Mouse (Mus musculus) effector memory CD4-positive, alpha-beta T cell, adult 7 months (primary cell): ENCODE results near the gene Endov. TPM values are rescaled to one million over a fixed set of nuclear protein-coding genes. Genes with fewer than 3 reads are reported as not detected.

Experiments
- polyA plus RNA-seq: library from polyadenylated mRNA; unstranded; fragments of 100-300 nt; shearing (Covaris generic); gene quantifications from one replicate; pipeline ENCODE4 v1.2.1, GENCODE M21; 2017

Endov gene
- polyA plus RNA-seq = 14.4 TPM

DNA sequence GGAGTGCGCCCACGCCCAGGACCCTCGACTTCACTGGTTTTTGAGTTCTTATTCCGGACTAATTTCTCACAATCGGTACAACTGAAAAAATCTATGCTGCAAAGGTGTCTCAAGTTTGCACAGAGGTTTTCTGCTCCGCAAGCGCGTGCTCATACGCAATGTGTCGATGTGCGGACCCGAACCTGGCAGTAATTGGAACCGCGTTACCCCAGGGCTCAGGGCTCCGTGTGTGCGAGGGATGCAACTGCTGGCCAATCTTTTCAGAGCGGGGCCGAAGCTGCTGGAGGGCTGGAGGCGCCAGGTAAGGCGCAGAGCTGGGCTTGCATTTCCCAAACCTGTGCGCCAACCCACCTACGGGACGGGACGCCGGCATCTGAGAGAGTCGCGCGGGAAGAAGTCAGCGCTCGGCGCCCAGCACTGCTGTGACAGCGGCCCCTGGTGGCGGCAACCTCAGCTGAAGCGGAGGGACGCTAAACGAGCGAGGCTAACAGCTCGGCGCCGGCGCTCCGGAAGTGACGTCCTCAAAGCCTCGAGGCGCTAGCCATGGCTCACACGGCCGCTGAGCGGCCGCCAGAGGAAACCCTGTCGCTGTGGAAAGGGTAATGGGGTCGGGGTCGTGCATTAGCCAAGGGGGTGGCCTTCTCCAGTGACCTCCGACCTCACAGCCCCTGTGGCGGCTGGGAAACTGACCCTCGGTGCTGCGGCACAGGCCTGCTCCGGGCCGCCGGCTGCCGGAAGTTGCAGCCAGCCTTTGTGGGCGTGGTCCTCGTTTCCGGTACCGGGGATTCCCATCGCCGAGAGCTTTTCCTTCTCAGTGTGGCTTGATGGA is at the start of gene Endov:
Gene Endov, plus strand, starts transcription at position 487 of the 829 bp plus-strand sequence.

DNA sequence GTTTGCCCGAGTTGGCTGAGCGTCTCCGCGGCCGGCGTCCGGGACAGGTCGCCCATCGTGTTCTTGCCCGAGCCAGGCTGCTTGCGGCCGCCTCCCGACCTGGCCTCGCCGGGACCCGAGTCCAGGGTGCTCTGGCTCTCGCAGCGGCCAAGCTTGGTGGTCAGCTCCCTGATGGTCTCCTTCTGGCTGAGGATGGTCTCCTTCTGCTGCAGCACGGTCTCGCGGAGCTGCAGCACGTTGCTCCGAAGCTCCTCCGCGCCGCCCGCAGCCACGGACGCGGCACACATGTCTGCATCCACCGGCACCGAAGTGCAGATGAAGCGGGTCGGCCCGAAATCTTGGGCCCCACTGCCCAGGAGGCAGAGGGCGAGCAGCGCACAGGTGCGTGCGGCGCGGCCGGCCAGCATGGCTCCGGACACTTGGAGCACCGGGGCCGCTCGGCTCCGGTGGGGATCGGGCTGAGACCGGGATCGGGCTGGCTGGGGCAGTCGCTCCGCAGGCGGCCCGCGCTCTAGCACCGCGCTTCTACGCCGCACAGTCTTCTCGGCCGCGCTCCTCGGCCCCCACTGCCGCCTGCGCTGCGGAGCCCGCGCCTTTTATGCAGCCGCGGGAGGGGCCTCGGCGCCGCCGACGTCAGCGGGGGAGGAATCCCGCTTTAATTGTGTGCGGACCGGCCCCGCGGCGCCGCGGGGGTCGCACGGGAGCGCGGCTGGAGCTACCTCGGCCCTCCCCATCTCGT is 56.2 kb downstream of the Endov start, which contains the start of gene Nptx1:
Gene Nptx1, minus strand, starts transcription at position 571 of the 739 bp plus-strand sequence.

Other genes starting within 250 kb of the Endov start
- 40.6 TPM for gene Gaa, start 223.5 kb upstream of the Endov start, polyA plus RNA-seq
- 281 TPM for gene Eif4a3, start 191.3 kb upstream of the Endov start, polyA plus RNA-seq
- not detected for gene Card14, start 183.6 kb upstream of the Endov start, polyA plus RNA-seq
- gene Sgsh, start 135.8 kb upstream of the Endov start, polyA plus RNA-seq = 8.5 TPM
- gene Slc26a11, start 135.8 kb upstream of the Endov start, polyA plus RNA-seq = 45.3 TPM
- 10.2 TPM for gene Rnf213, start 98.2 kb upstream of the Endov start, polyA plus RNA-seq
- not detected for gene Nptx1, start 56.4 kb downstream of the Endov start, polyA plus RNA-seq
- 29.3 TPM for gene Rptor, start 111.6 kb downstream of the Endov start, polyA plus RNA-seq